Mouse (Mus musculus) stomach, postnatal 0 days (tissue): ENCODE data around the gene Jaml. TPM values are rescaled to one million over a fixed set of nuclear protein-coding genes. Genes with fewer than 3 reads are reported as not detected.

Source experiments
- ATAC-seq: fragments of 200-750 bp; cut with Nextera tagmentation; 2 replicates; pipeline ENCODE4 v1.8.0; 2017; ENCODE audit not compliant: low FRiP score, low TSS enrichment
- DNase-seq: peaks from one replicate; pipeline ENCODE4 v3.0.0-alpha.2; 2016; ENCODE audit warnings: low spot score
- H3K27ac ChIP-seq: fragments of 300-500 bp; sonication (generic); replicated peaks from 2 replicates; pipeline ENCODE4 v1.5.1; 2014; ENCODE audit warnings: mild to moderate bottlenecking, control low read depth
- H3K27me3 ChIP-seq: fragments of 300-500 bp; sonication (generic); 2 replicates; pipeline ENCODE4 v1.6.1; 2014; ENCODE audit warnings: low read length; ENCODE audit not compliant: control insufficient read depth, insufficient read depth
- H3K36me3 ChIP-seq: fragments of 300-500 bp; sonication (generic); 2 replicates; pipeline ENCODE4 v1.6.1; 2014; ENCODE audit warnings: low read length, mixed read lengths; ENCODE audit not compliant: control insufficient read depth, insufficient read depth
- H3K4me1 ChIP-seq: fragments of 300-500 bp; sonication (generic); replicated peaks from 2 replicates; pipeline ENCODE4 v1.6.1; 2014; ENCODE audit warnings: antibody characterized with exemption; ENCODE audit not compliant: control insufficient read depth, insufficient read depth
- H3K4me2 ChIP-seq: fragments of 300-500 bp; sonication (generic); replicated peaks from 2 replicates; pipeline ENCODE4 v1.6.1; 2014; ENCODE audit warnings: low read depth, mild to moderate bottlenecking, control low read depth, moderate library complexity
- H3K4me3 ChIP-seq: fragments of 300-500 bp; sonication (generic); 2 replicates; pipeline ENCODE4 v1.5.1; 2014; ENCODE audit warnings: low read depth, low read length, control low read depth
- H3K9ac ChIP-seq: fragments of 300-500 bp; sonication (generic); 2 replicates; pipeline ENCODE4 v1.6.1; 2014; ENCODE audit warnings: mild to moderate bottlenecking, low read length, control low read depth, mixed read lengths
- H3K9me3 ChIP-seq: fragments of 300-500 bp; sonication (generic); 2 replicates; pipeline ENCODE4 v1.6.1; 2016; ENCODE audit warnings: low read length; ENCODE audit not compliant: control insufficient read depth
- CTCF ChIP-seq: IDR thresholded peaks from 2 replicates; pipeline ENCODE4 v1.5.1; 2016; ENCODE audit warnings: antibody characterized with exemption, low read depth, mild to moderate bottlenecking, moderate library complexity
- EP300 ChIP-seq: optimal IDR thresholded peaks from 2 replicates; pipeline ENCODE3; 2016; ENCODE audit warnings: antibody characterized with exemption
- WGBS: fragments of 180-500 bp; shearing (Covaris S2); extraction: QIAGEN DNeasy Blood & Tissue Kit; methylation state at CpG from one replicate; pipeline ENCODE4 v1.1.7; 2014; 5-methylcytosine and 5-hydroxymethylcytosine counted together
- polyA plus RNA-seq: library from polyadenylated mRNA; unstranded; fragments of >200 nt; fragmentation: Nextera tagmentation; extraction: Ambion mirVana; gene quantifications from 2 replicates; pipeline ENCODE4 v1.2.1, GENCODE M21; 2015

Jaml gene
- polyA plus RNA-seq, 1 experiment from 2014 or later = 3.5 TPM

DNA sequence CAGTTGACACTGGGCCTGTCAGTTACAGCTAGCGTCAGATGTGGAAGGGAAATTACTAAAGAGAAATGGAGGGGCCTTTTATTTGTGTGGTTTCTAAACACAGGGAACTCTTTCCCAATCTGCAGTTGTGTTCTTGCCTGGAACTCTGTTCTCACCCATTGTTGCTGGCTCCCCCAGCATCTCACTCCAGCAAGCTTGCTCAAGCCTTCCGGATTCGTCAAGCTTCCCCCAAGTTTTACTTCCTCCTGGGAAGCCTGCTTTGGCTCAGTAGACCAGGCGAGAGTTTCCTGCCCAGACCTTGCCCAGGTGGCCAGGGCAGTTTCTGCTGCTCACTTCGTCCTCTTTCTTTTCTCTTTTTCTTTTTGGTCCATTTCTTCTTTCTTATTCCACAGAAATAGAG lies 5.6 kb downstream of the Jaml start:
- H3K36me3 ChIP-seq = no peaks in the 10 kb centered on the region
- no peaks in the 10 kb centered on the region for H3K27me3 ChIP-seq
- no peaks in the 10 kb centered on the region for H3K4me1 ChIP-seq
- 56% methylated on average over 5 of the region's 5 CpGs for WGBS
- no peak overlapping the region for H3K9ac ChIP-seq
- ATAC-seq (no peak), DNase-seq (no peak)
- H3K4me3 ChIP-seq = no peak overlapping the region
- TF ChIP-seq EP300 (no peak), CTCF (no peak)
- H3K4me2 ChIP-seq = no peak overlapping the region
- no peaks in the 10 kb centered on the region for H3K9me3 ChIP-seq
- H3K27ac ChIP-seq = no peak overlapping the region

DNA sequence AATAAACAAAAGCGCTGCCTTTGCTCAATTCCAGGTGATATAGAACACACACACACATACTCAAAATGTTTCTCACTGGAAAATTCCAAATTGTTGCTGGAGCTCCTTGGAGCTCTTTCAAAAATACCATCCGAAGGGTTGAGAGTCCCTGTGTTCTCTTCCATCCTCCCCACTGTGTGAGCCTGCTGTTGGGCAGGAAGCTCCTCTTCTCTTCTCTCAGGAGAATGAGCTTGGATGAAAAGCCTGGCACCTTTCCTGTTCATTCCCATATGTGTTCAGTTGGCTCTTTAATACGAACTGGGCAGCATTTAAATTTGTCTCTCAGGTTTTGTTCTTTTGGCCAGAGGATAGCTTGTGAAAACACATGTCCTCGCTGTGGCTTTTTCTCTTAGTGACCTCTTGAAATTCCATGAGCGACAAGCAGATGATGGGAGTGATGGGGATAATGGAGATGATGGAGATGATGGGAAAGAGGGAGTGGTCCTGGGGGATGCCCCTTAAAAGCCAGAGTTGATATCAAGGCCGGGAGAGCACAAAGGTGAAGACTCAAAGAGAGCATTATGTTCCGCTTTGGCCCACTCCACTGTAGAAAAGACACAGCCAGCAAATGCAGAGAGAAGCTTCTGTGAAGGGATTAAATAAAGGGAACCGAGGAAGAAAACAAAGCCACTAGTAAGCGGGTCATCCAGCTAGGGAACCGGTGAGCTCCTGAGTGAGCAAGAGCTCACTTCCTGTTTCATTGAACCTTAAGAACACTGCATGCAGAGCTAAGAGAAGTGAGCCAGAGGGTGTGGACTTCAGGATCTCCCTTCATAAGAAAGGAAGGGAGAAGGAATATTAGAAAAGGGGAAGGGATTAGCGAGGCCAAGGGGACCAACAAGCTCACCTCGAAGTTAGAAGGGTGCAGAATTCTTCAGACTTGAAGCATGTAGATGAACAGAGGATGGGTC lies 7.0 kb downstream of the Jaml start:
- Histone ChIP-seq H3K9ac (no peak overlapping the region), H3K9me3 (no peaks in the 10 kb centered on the region), H3K4me3 (no peak overlapping the region), H3K36me3 (no peaks in the 10 kb centered on the region), H3K27ac (no peak overlapping the region), H3K4me1 (no peaks in the 10 kb centered on the region), H3K4me2 (no peak overlapping the region), H3K27me3 (no peaks in the 10 kb centered on the region)
- ATAC-seq = no peak
- WGBS = 71% methylated on average over 12 of the region's 12 CpGs
- TF ChIP-seq CTCF = no peak
- no peak for DNase-seq

DNA sequence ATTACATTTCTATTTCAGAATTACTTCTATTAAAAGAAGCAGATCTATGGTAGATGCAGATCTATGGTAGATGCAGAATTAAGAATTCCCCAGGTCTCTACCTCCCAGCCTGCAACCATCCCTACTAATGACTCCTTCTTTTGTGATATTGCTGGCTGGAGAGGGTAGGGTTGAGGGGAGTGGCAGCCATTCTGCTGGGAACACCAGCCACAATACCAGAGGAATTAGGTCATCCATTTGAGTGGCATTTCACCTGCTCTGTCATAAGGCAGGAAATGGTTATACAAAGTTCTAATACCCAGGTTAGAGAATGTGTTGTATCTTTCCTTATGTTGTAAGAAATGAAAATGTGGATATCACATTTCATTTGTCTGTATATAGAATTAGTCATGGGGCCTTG lies 9.1 kb downstream of the Jaml start:
- ATAC-seq (peak; percentile 92), DNase-seq (peak; percentile 37)
- Histone ChIP-seq H3K27ac (no peak overlapping the region), H3K4me2 (no peak overlapping the region), H3K9ac (no peak overlapping the region), H3K4me3 (no peak overlapping the region), H3K9me3 (no peaks in the 10 kb centered on the region), H3K36me3 (no peaks in the 10 kb centered on the region), H3K4me1 (no peaks in the 10 kb centered on the region; the same call in 1 of the 2 replicates), H3K27me3 (no peaks in the 10 kb centered on the region)
- no peak for TF ChIP-seq CTCF
- TF ChIP-seq EP300 = no peak

DNA sequence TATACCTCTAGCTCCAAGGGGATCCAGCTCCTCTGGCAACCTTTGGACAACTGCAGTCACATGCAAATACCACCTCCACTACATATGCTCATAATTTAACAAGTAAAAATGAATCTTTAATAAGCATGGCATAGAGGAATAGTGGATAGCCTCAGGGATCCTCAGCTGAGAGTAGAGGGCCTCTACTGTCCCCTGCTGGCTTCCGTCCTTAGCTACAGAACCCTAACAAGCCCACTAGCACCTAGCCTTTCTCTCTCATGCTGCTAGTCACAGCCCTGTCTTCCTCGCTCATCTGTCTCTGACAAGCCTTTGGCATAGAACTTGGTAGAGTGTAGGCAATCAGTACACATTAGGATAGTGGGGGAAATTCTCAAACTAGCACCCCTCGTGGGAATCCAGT lies 11.8 kb downstream of the Jaml start:
- H3K36me3 ChIP-seq = no peaks in the 10 kb centered on the region
- no peak overlapping the region for H3K4me2 ChIP-seq
- 78% methylated on average over 3 of the region's 3 CpGs for WGBS
- TF ChIP-seq CTCF (peak; percentile 48), EP300 (no peak)
- H3K9ac ChIP-seq = no peak overlapping the region
- ATAC-seq = no peak
- no peak for DNase-seq
- no peak overlapping the region for H3K4me3 ChIP-seq
- H3K27ac ChIP-seq = no peak overlapping the region
- no peaks in the 10 kb centered on the region for H3K9me3 ChIP-seq
- H3K4me1 ChIP-seq = no peaks in the 10 kb centered on the region; the same call in 1 of the 2 replicates
- no peaks in the 10 kb centered on the region for H3K27me3 ChIP-seq

DNA sequence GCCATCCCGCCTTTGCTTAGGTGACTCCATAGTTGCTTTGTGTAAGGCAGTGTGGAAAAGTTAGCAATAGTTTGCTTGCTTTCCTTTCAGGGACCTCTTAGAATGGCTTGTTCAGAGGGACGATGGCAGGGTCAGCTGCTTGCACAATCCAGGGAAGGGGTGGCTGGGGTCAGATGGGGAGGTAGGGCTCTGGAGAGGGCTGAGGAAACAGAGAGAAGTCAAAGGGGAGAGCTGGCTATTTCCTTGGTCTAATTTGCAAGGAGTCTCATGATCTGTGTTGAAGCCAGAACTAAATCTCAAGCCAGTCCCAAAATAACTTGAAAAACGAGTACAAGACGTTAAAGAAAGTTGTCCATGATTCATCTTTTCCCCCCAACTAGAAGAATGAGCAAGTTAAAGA lies 13.7 kb downstream of the Jaml start:
- 41% methylated on average over 4 of the region's 4 CpGs for WGBS
- H3K4me3 ChIP-seq = no peak overlapping the region

More for the DNA sequence above, 13.7 kb downstream of the Jaml start:
- Histone ChIP-seq H3K27me3 (no peaks in the 10 kb centered on the region), H3K4me1 (no peaks in the 10 kb centered on the region; the same call in 1 of the 2 replicates), H3K27ac (peak overlapping the region; percentile 40; the same call in 1 of the 2 replicates), H3K9me3 (no peaks in the 10 kb centered on the region), H3K4me2 (no peak overlapping the region), H3K36me3 (no peaks in the 10 kb centered on the region), H3K9ac (no peak overlapping the region)
- DNase-seq (no peak), ATAC-seq (no peak)
- TF ChIP-seq EP300 = no peak
